Mouse (Mus musculus) retina, embryonic 14.5 days (tissue): ENCODE measurements around the gene Aqr.

Experiments
- DNase-seq: peaks from one replicate; pipeline ENCODE4 v3.0.0-alpha.2; 2015; ENCODE audit warnings: low spot score

Aqr gene

GRCm38 (mm10) chr2:114060071-114060591, 126.7 kb downstream of the Aqr start:
- DNase-seq, result no peak

- DNase-seq, result no peak
Observed at GRCm38 (mm10) chr2:114059608-114060007, 127.2 kb downstream of the Aqr start.

DNA sequence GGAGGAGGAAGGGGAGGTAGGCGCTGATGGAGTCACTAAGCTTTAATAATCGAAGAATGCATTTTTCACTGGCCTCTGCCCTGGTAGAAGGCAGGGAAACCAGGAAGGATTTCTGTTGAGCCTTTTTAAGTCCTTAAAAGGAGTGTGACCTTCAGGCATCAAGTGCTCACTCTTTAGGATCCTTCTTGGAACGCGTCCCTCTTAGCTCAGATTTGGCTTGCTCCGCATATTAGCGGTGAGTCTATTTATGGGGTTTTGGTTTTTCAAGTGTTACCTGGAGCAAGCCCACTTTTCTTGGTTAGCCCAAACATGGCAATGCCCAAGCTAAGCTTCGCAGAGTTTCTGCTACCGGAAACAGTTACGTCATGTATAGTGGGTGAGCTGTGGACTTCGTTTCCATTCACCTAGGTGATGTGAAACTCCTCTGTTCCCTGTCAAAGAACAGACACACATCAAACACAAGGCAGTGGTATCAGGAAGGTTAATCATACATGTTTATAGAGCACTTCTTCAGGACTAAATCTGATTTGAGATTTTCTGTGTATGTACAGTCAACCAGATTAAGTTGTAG, 128.5 kb downstream of the Aqr start:
- DNase-seq, result no peak

GRCm38 (mm10) chr2:114057303-114057853, 129.4 kb downstream of the Aqr start:
- peak; percentile 53 for DNase-seq

- DNase-seq, result no peak
Observed at GRCm38 (mm10) chr2:114054129-114054528, 132.7 kb downstream of the Aqr start.

- no peak for DNase-seq
Observed at GRCm38 (mm10) chr2:114052696-114053598, 133.9 kb downstream of the Aqr start, which contains the start of gene Actc1. Gene Actc1, minus strand, starts transcription at chr2:114053548.

DNA sequence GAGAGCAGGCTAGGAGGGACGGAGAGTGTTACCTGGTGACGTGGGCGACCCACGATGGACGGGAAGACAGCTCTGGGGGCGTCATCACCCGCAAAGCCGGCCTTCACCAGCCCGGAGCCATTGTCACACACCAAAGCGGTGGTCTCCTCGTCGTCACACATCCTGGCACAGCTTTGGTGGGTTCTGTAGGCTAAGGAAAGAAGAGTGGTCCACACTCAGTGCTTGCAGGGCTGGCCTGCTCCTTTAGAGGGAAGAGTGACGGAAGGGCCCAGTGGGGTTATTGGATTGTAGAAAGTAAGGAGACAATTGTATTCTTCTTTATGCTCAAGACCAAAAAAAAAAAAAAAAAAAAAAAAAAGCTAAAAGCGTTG, 135.0 kb downstream of the Aqr start:
- no peak for DNase-seq
